Mouse (Mus musculus) intestine, embryonic 15.5 days (tissue): ENCODE measurements at regions not wholly inside any gene's neighbourhood (a gene's known extent, or its start where the extent isn't known, plus 50 kb on each side); places are given as distances from the start of the nearest gene placed in this dataset.
A peak's percentile ranks its signal among the peaks of the same experiment; 100 is the strongest.

Experiments
- ATAC-seq: fragments of 200-750 bp; cut with Nextera tagmentation; 2 replicates; pipeline ENCODE4 v1.8.0; 2017; ENCODE audit warnings: moderate TSS enrichment, moderate library complexity
- H3K27ac ChIP-seq: fragments of 300-500 bp; sonication (generic); 2 replicates; pipeline ENCODE4 v1.5.1; 2015; ENCODE audit warnings: mild to moderate bottlenecking, inconsistent platforms
- H3K27me3 ChIP-seq: fragments of 300-500 bp; sonication (generic); replicated peaks from 2 replicates; pipeline ENCODE4 v1.6.1; 2015; ENCODE audit warnings: inconsistent platforms
- H3K36me3 ChIP-seq: fragments of 300-500 bp; sonication (generic); 2 replicates; pipeline ENCODE4 v1.6.1; 2015; ENCODE audit warnings: inconsistent platforms
- H3K4me1 ChIP-seq: fragments of 300-500 bp; sonication (generic); replicated peaks from 2 replicates; pipeline ENCODE4 v1.6.1; 2015; ENCODE audit warnings: inconsistent platforms
- H3K4me2 ChIP-seq: fragments of 300-500 bp; sonication (generic); replicated peaks from 2 replicates; pipeline ENCODE4 v1.6.1; 2015; ENCODE audit warnings: mild to moderate bottlenecking, inconsistent platforms
- H3K4me3 ChIP-seq: fragments of 300-500 bp; sonication (generic); replicated peaks from 2 replicates; pipeline ENCODE4 v1.5.1; 2015; ENCODE audit warnings: inconsistent platforms
- H3K9ac ChIP-seq: fragments of 300-500 bp; sonication (generic); 2 replicates; pipeline ENCODE4 v1.6.1; 2015; ENCODE audit warnings: inconsistent platforms
- H3K9me3 ChIP-seq: fragments of 300-500 bp; sonication (generic); 2 replicates; pipeline ENCODE4 v1.6.1; 2016; ENCODE audit warnings: inconsistent platforms
- WGBS: fragments of 180-500 bp; shearing (Covaris S2); methylation state at CpG from one replicate; pipeline ENCODE4 v1.1.7; 2015; 5-methylcytosine and 5-hydroxymethylcytosine counted together

- Histone ChIP-seq H3K4me1 (no peaks in the 10 kb centered on the region), H3K4me3 (no peak overlapping the region), H3K9me3 (no peaks in the 10 kb centered on the region), H3K36me3 (no peaks in the 10 kb centered on the region), H3K9ac (no peak overlapping the region), H3K4me2 (no peak overlapping the region), H3K27me3 (no peaks in the 10 kb centered on the region), H3K27ac (no peak overlapping the region)
- WGBS: 38% methylated on average over 2 of the region's 2 CpGs
- ATAC-seq: no peak
Observed at GRCm38 (mm10) chr15:68014605-68015305, 1514.0 kb upstream of the Lrrc6 start.

GRCm38 (mm10) chr15:68011162-68011561 is 1510.5 kb upstream of the Lrrc6 start:
- no peaks in the 10 kb centered on the region for H3K4me1 ChIP-seq

GRCm38 (mm10) chr15:68010189-68010588 is 1509.5 kb upstream of the Lrrc6 start:
- 77% methylated on average over 1 of the region's 1 CpGs for WGBS
- Histone ChIP-seq H3K4me2 (no peak overlapping the region), H3K27me3 (no peaks in the 10 kb centered on the region), H3K36me3 (no peaks in the 10 kb centered on the region), H3K4me3 (no peak overlapping the region), H3K27ac (no peak overlapping the region), H3K4me1 (no peaks in the 10 kb centered on the region), H3K9me3 (no peaks in the 10 kb centered on the region), H3K9ac (no peak overlapping the region)
- ATAC-seq: no peak

More at GRCm38 (mm10) chr15:68011162-68011561, 1510.5 kb upstream of the Lrrc6 start:
- Histone ChIP-seq H3K4me2 (no peak overlapping the region), H3K9ac (no peak overlapping the region), H3K27me3 (no peaks in the 10 kb centered on the region), H3K4me3 (no peak overlapping the region), H3K9me3 (no peaks in the 10 kb centered on the region), H3K36me3 (no peaks in the 10 kb centered on the region), H3K27ac (no peak overlapping the region)
- WGBS: 72% methylated on average over 1 of the region's 1 CpGs
- ATAC-seq: no peak

GRCm38 (mm10) chr15:68004798-68005197 is 1504.1 kb upstream of the Lrrc6 start:
- H3K4me2 ChIP-seq: no peak overlapping the region
- no peak overlapping the region for H3K9ac ChIP-seq
- H3K4me1 ChIP-seq: no peaks in the 10 kb centered on the region
- ATAC-seq: peak; percentile 41; the same call in 1 of the 2 replicates
- WGBS: 41% methylated on average over 5 of the region's 5 CpGs
- H3K27me3 ChIP-seq: no peaks in the 10 kb centered on the region
- no peak overlapping the region for H3K4me3 ChIP-seq
- no peaks in the 10 kb centered on the region for H3K9me3 ChIP-seq
- no peak overlapping the region for H3K27ac ChIP-seq
- H3K36me3 ChIP-seq: no peaks in the 10 kb centered on the region

GRCm38 (mm10) chr15:67996532-67996931 is 1495.8 kb upstream of the Lrrc6 start:
- H3K4me3 ChIP-seq: no peak overlapping the region
- H3K36me3 ChIP-seq: no peaks in the 10 kb centered on the region
- H3K27me3 ChIP-seq: no peaks in the 10 kb centered on the region
- H3K27ac ChIP-seq: no peak overlapping the region
- no peaks in the 10 kb centered on the region for H3K9me3 ChIP-seq
- H3K4me2 ChIP-seq: no peak overlapping the region
- ATAC-seq: no peak
- no peak overlapping the region for H3K9ac ChIP-seq
- no peaks in the 10 kb centered on the region for H3K4me1 ChIP-seq
- 74% methylated on average over 7 of the region's 7 CpGs for whole genome bisulfite sequencing

GRCm38 (mm10) chr15:67989428-67990272 is 1488.9 kb upstream of the Lrrc6 start:
- Histone ChIP-seq H3K36me3 (no peaks in the 10 kb centered on the region), H3K4me2 (no peak overlapping the region), H3K9ac (no peak overlapping the region), H3K4me3 (no peak overlapping the region), H3K27ac (no peak overlapping the region), H3K4me1 (no peaks in the 10 kb centered on the region), H3K27me3 (no peaks in the 10 kb centered on the region), H3K9me3 (no peaks in the 10 kb centered on the region)
- ATAC-seq: no peak
- 66% methylated on average over 5 of the region's 5 CpGs for WGBS

GRCm38 (mm10) chr15:67987941-67988340 is 1487.2 kb upstream of the Lrrc6 start:
- ATAC-seq: no peak
- no peaks in the 10 kb centered on the region for H3K9me3 ChIP-seq
- WGBS: 91% methylated on average over 4 of the region's 4 CpGs

GRCm38 (mm10) chr15:67983253-67983652 is 1482.5 kb upstream of the Lrrc6 start:
- 17% methylated on average over 1 of the region's 1 CpGs for WGBS
- no peak for ATAC-seq

More at GRCm38 (mm10) chr15:67987941-67988340, 1487.2 kb upstream of the Lrrc6 start:
- Histone ChIP-seq H3K9ac (no peak overlapping the region), H3K4me2 (no peak overlapping the region), H3K4me3 (no peak overlapping the region), H3K36me3 (no peaks in the 10 kb centered on the region), H3K27ac (no peak overlapping the region), H3K4me1 (no peaks in the 10 kb centered on the region), H3K27me3 (no peaks in the 10 kb centered on the region)

GRCm38 (mm10) chr15:67981876-67982275 is 1481.2 kb upstream of the Lrrc6 start:
- no peak overlapping the region for H3K27ac ChIP-seq
- no peaks in the 10 kb centered on the region for H3K4me1 ChIP-seq
- no peaks in the 10 kb centered on the region for H3K36me3 ChIP-seq
- H3K27me3 ChIP-seq: no peaks in the 10 kb centered on the region
- no peak for ATAC-seq
- H3K4me3 ChIP-seq: no peak overlapping the region
- 94% methylated on average over 3 of the region's 3 CpGs for WGBS
- no peak overlapping the region for H3K9ac ChIP-seq
- H3K9me3 ChIP-seq: no peaks in the 10 kb centered on the region
- no peak overlapping the region for H3K4me2 ChIP-seq

More at GRCm38 (mm10) chr15:67983253-67983652, 1482.5 kb upstream of the Lrrc6 start:
- Histone ChIP-seq H3K4me1 (no peaks in the 10 kb centered on the region), H3K9ac (no peak overlapping the region), H3K4me3 (no peak overlapping the region), H3K36me3 (no peaks in the 10 kb centered on the region), H3K27ac (no peak overlapping the region), H3K27me3 (no peaks in the 10 kb centered on the region), H3K4me2 (no peak overlapping the region), H3K9me3 (no peaks in the 10 kb centered on the region)

- no peak for ATAC-seq
- Histone ChIP-seq H3K27me3 (no peaks in the 10 kb centered on the region), H3K4me2 (no peak overlapping the region), H3K9ac (no peak overlapping the region), H3K27ac (no peak overlapping the region), H3K4me1 (no peaks in the 10 kb centered on the region), H3K4me3 (no peak overlapping the region), H3K9me3 (no peaks in the 10 kb centered on the region), H3K36me3 (no peaks in the 10 kb centered on the region)
- 71% methylated on average over 3 of the region's 3 CpGs for WGBS
Observed at GRCm38 (mm10) chr15:67979451-67979850, 1478.7 kb upstream of the Lrrc6 start.

GRCm38 (mm10) chr15:67977210-67977609 is 1476.5 kb upstream of the Lrrc6 start:
- 90% methylated on average over 2 of the region's 2 CpGs for WGBS

GRCm38 (mm10) chr15:67971998-67972397 is 1471.3 kb upstream of the Lrrc6 start:
- H3K36me3 ChIP-seq: no peaks in the 10 kb centered on the region
- no peak overlapping the region for H3K4me2 ChIP-seq
- H3K27ac ChIP-seq: no peak overlapping the region
- ATAC-seq: no peak
- 37% methylated on average over 3 of the region's 3 CpGs for WGBS
- no peak overlapping the region for H3K9ac ChIP-seq
- no peak overlapping the region for H3K4me3 ChIP-seq
- H3K9me3 ChIP-seq: no peaks in the 10 kb centered on the region
- H3K27me3 ChIP-seq: no peaks in the 10 kb centered on the region
- no peaks in the 10 kb centered on the region for H3K4me1 ChIP-seq

More at GRCm38 (mm10) chr15:67977210-67977609, 1476.5 kb upstream of the Lrrc6 start:
- H3K4me3 ChIP-seq: no peak overlapping the region
- no peak overlapping the region for H3K4me2 ChIP-seq
- H3K27me3 ChIP-seq: no peaks in the 10 kb centered on the region
- H3K27ac ChIP-seq: no peak overlapping the region
- H3K9ac ChIP-seq: no peak overlapping the region
- H3K9me3 ChIP-seq: no peaks in the 10 kb centered on the region
- H3K4me1 ChIP-seq: no peaks in the 10 kb centered on the region
- no peak for ATAC-seq
- H3K36me3 ChIP-seq: no peaks in the 10 kb centered on the region
